Mouse (Mus musculus) midbrain, embryonic 12.5 days (tissue): ENCODE results near the gene Snapin. TPM values are rescaled to one million over a fixed set of nuclear protein-coding genes. Genes with fewer than 3 reads are reported as not detected.

ENCODE experiments used
- ATAC-seq: fragments of 200-750 bp; cut with Nextera tagmentation; 2 replicates; pipeline ENCODE4 v1.8.0; 2017; ENCODE audit warnings: low read depth, moderate TSS enrichment, moderate library complexity; ENCODE audit not compliant: low FRiP score
- H3K27ac ChIP-seq: fragments of 300-500 bp; sonication (generic); replicated peaks from 2 replicates; pipeline ENCODE4 v1.5.1; 2016; ENCODE audit warnings: mild to moderate bottlenecking
- H3K27me3 ChIP-seq: fragments of 300-500 bp; sonication (generic); 2 replicates; pipeline ENCODE4 v1.6.1; 2016; ENCODE audit warnings: mild to moderate bottlenecking
- H3K36me3 ChIP-seq: fragments of 300-500 bp; sonication (generic); 2 replicates; pipeline ENCODE4 v1.6.1; 2016
- H3K4me1 ChIP-seq: fragments of 300-500 bp; sonication (generic); 2 replicates; pipeline ENCODE4 v1.6.1; 2016
- H3K4me2 ChIP-seq: fragments of 300-500 bp; sonication (generic); replicated peaks from 2 replicates; pipeline ENCODE4 v1.6.1; 2016; ENCODE audit warnings: mild to moderate bottlenecking, moderate library complexity
- H3K4me3 ChIP-seq: fragments of 300-500 bp; sonication (generic); 2 replicates; pipeline ENCODE4 v1.5.1; 2016; ENCODE audit warnings: mild to moderate bottlenecking
- H3K9ac ChIP-seq: fragments of 300-500 bp; sonication (generic); replicated peaks from 2 replicates; pipeline ENCODE4 v1.6.1; 2016; ENCODE audit warnings: mild to moderate bottlenecking, moderate library complexity
- H3K9me3 ChIP-seq: fragments of 300-500 bp; sonication (generic); 2 replicates; pipeline ENCODE4 v1.6.1; 2016; ENCODE audit warnings: mild to moderate bottlenecking
- whole genome bisulfite sequencing: fragments of 180-500 bp; shearing (Covaris S2); methylation state at CpG from one replicate; pipeline ENCODE4 v1.1.7; 2016; 5-methylcytosine and 5-hydroxymethylcytosine counted together
- polyA plus RNA-seq: library from polyadenylated mRNA; unstranded; fragments of >200 nt; fragmentation: Nextera tagmentation; extraction: Ambion mirVana; gene quantifications from 2 replicates; pipeline ENCODE4 v1.2.1, GENCODE M21; 2016

The Snapin gene
- polyA plus RNA-seq, 1 experiment from 2014 or later: 79.8 TPM

GRCm38 (mm10) chr3:90514691-90515090, 23.9 kb upstream of the Snapin start:
- Histone ChIP-seq H3K36me3 (no peaks in the 10 kb centered on the region), H3K27ac (no peak overlapping the region), H3K4me2 (peak overlapping the region; percentile 61), H3K27me3 (peaks cover 44% of the 10 kb centered on the region), H3K4me3 (peak overlapping the region; percentile 37), H3K9me3 (no peaks in the 10 kb centered on the region), H3K9ac (peak overlapping the region; percentile 50), H3K4me1 (peaks cover 16% of the 10 kb centered on the region)
- ATAC-seq: peak; percentile 63
- under 1% methylated on average over 10 of the region's 10 CpGs for WGBS

- Histone ChIP-seq H3K36me3 (no peaks in the 10 kb centered on the region), H3K4me2 (peak within 1 kb of the TSS; percentile 61), H3K4me3 (peak within 1 kb of the TSS; percentile 37), H3K27ac (no peak within 1 kb of the TSS), H3K4me1 (peaks cover 18% of the 10 kb centered on the region), H3K9ac (peak within 1 kb of the TSS; percentile 50), H3K27me3 (peaks cover 44% of the 10 kb centered on the region), H3K9me3 (no peaks in the 10 kb centered on the region)
- no peak for ATAC-seq
- 5% methylated on average over 24 of the region's 25 CpGs for WGBS
These were observed 23.2 kb upstream of the Snapin start, which contains the start of the genes S100a1 and S100a13 for GRCm38 (mm10) chr3:90513796-90514590. Gene S100a1, minus strand, starts transcription at chr3:90514392. Gene S100a13, plus strand, starts transcription at chr3:90514435.

- Histone ChIP-seq H3K27ac (no peak overlapping the region), H3K4me3 (no peak overlapping the region), H3K4me1 (peaks cover 21% of the 10 kb centered on the region), H3K36me3 (no peaks in the 10 kb centered on the region), H3K9me3 (no peaks in the 10 kb centered on the region), H3K27me3 (peaks cover 44% of the 10 kb centered on the region), H3K9ac (no peak overlapping the region), H3K4me2 (no peak overlapping the region)
- 79% methylated on average over 9 of the region's 9 CpGs for WGBS
- no peak for ATAC-seq
These were observed 22.3 kb upstream of the Snapin start for GRCm38 (mm10) chr3:90512948-90513642.

GRCm38 (mm10) chr3:90512276-90512675, 21.4 kb upstream of the Snapin start:
- Histone ChIP-seq H3K27ac (no peak overlapping the region), H3K4me2 (no peak overlapping the region), H3K36me3 (peaks cover 4% of the 10 kb centered on the region), H3K27me3 (peaks cover 44% of the 10 kb centered on the region), H3K9me3 (no peaks in the 10 kb centered on the region), H3K9ac (no peak overlapping the region), H3K4me3 (no peak overlapping the region), H3K4me1 (peaks cover 29% of the 10 kb centered on the region)
- no peak for ATAC-seq
- WGBS: 87% methylated on average over 5 of the region's 5 CpGs

GRCm38 (mm10) chr3:90509747-90510123, 18.9 kb upstream of the Snapin start:
- 14% methylated on average over 2 of the region's 2 CpGs for WGBS
- Histone ChIP-seq H3K4me2 (peak overlapping the region; percentile 47), H3K9ac (no peak overlapping the region), H3K4me1 (peaks cover 25% of the 10 kb centered on the region), H3K36me3 (peaks cover 28% of the 10 kb centered on the region), H3K27ac (peak overlapping the region; percentile 31; the same call in 1 of the 2 replicates), H3K4me3 (peak overlapping the region; percentile 97), H3K27me3 (peaks cover 30% of the 10 kb centered on the region), H3K9me3 (no peaks in the 10 kb centered on the region)
- ATAC-seq: peak; percentile 23; the same call in 1 of the 2 replicates

- Histone ChIP-seq H3K36me3 (peaks cover 33% of the 10 kb centered on the region), H3K27ac (peak within 1 kb of the TSS; percentile 92), H3K4me3 (peak within 1 kb of the TSS; percentile 97), H3K4me1 (peaks cover 20% of the 10 kb centered on the region), H3K9ac (peak within 1 kb of the TSS; percentile 99), H3K27me3 (peaks cover 25% of the 10 kb centered on the region), H3K9me3 (no peaks in the 10 kb centered on the region), H3K4me2 (peak within 1 kb of the TSS; percentile 80)
- 0% methylated on average over 63 of the region's 66 CpGs for WGBS
- peak; percentile 92 for ATAC-seq
These were observed 18.3 kb upstream of the Snapin start, which contains the start of gene Chtop for GRCm38 (mm10) chr3:90508950-90509746. Gene Chtop, minus strand, starts transcription at chr3:90509498.

- WGBS: 4% methylated on average over 20 of the region's 20 CpGs
- H3K4me3 ChIP-seq: peak overlapping the region; percentile 97
These were observed 17.6 kb upstream of the Snapin start for GRCm38 (mm10) chr3:90508287-90508949.

GRCm38 (mm10) chr3:90506362-90506761, 15.5 kb upstream of the Snapin start:
- no peaks in the 10 kb centered on the region for H3K9me3 ChIP-seq
- no peaks in the 10 kb centered on the region for H3K27me3 ChIP-seq
- 97% methylated on average over 3 of the region's 3 CpGs for WGBS
- no peak overlapping the region for H3K4me3 ChIP-seq
- no peak overlapping the region for H3K27ac ChIP-seq
- peaks cover 60% of the 10 kb centered on the region for H3K36me3 ChIP-seq
- H3K4me1 ChIP-seq: peaks cover 17% of the 10 kb centered on the region
- no peak for ATAC-seq
- no peak overlapping the region for H3K4me2 ChIP-seq
- no peak overlapping the region for H3K9ac ChIP-seq

More at GRCm38 (mm10) chr3:90508287-90508949, 17.6 kb upstream of the Snapin start:
- Histone ChIP-seq H3K9ac (peak overlapping the region; percentile 99), H3K4me2 (peak overlapping the region; percentile 80), H3K9me3 (no peaks in the 10 kb centered on the region), H3K36me3 (peaks cover 41% of the 10 kb centered on the region), H3K4me1 (peaks cover 17% of the 10 kb centered on the region), H3K27me3 (peaks cover 18% of the 10 kb centered on the region), H3K27ac (peak overlapping the region; percentile 92)
- no peak for ATAC-seq

- no peak overlapping the region for H3K4me2 ChIP-seq
- H3K4me3 ChIP-seq: no peak overlapping the region
- 94% methylated on average over 5 of the region's 5 CpGs for WGBS
- H3K27me3 ChIP-seq: no peaks in the 10 kb centered on the region
- ATAC-seq: no peak
- no peak overlapping the region for H3K9ac ChIP-seq
- H3K36me3 ChIP-seq: peaks cover 67% of the 10 kb centered on the region
- H3K4me1 ChIP-seq: peaks cover 17% of the 10 kb centered on the region
- H3K9me3 ChIP-seq: no peaks in the 10 kb centered on the region
- H3K27ac ChIP-seq: no peak overlapping the region
These were observed 14.4 kb upstream of the Snapin start for GRCm38 (mm10) chr3:90505216-90505615.

GRCm38 (mm10) chr3:90503444-90503843, 12.6 kb upstream of the Snapin start:
- Histone ChIP-seq H3K4me1 (peaks cover 14% of the 10 kb centered on the region), H3K27me3 (no peaks in the 10 kb centered on the region), H3K9ac (no peak overlapping the region), H3K9me3 (no peaks in the 10 kb centered on the region), H3K4me3 (no peak overlapping the region), H3K4me2 (no peak overlapping the region), H3K27ac (no peak overlapping the region), H3K36me3 (peaks cover 85% of the 10 kb centered on the region)
- ATAC-seq: no peak
- 67% methylated on average over 4 of the region's 4 CpGs for WGBS

- peaks cover 70% of the 10 kb centered on the region for H3K36me3 ChIP-seq
- H3K9ac ChIP-seq: no peak overlapping the region
- no peaks in the 10 kb centered on the region; the same call in 1 of the 2 replicates for H3K4me1 ChIP-seq
- H3K27me3 ChIP-seq: no peaks in the 10 kb centered on the region
- no peak for ATAC-seq
- no peak overlapping the region for H3K4me3 ChIP-seq
- H3K27ac ChIP-seq: no peak overlapping the region
- no peak overlapping the region for H3K4me2 ChIP-seq
- H3K9me3 ChIP-seq: no peaks in the 10 kb centered on the region
These were observed 6.8 kb upstream of the Snapin start for GRCm38 (mm10) chr3:90497597-90497996.
